Comparison of ENCODE assay signal across 8 mouse cellular contexts in the genomic region with DNA sequence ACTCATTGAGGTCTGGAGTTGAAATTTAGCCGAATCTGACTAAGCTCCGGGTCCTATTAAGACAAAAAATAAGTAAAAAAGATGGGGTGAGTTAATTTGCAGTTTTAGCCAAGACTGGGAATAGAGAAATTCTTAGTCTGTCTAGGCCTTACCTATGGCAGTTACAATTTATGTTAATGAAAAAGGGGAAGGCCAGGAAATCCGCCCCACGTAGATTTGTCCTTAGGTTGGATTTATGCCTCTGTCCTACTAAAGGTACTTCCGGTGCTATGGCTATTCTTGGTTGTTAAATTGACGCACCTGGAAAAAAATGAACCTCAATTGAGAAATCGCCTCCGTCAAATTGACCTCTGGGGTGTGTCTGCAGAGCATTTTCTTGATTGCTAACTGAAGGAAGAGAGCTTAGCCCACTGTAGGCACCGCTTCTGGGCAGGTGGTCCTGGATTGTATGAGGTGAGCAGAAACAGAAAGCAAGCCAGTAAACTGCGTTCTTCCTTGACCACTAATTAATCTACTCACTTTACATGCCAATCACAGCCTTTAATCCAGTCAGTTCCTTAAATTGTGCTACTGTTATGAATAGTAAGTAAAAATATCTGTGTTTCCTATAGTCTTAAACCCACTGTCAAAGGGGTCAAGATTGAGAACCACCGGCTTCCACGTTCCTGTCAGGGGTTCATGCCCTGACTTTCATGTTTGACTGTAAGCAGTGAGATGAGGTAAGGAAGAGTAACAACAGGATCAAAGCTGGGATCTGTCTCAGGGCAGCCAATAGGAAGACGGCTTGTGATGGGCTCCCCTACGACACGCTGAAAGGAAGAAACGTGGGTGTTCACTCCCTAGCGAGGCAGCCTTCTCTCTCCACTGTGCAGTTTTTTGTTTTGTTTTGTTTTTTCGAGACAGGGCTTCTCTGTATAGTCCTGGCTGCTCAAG. TPM values are rescaled to one million over a fixed set of nuclear protein-coding genes. Genes with fewer than 3 reads are reported as not detected.
DNase-seq lines count a peak whose midpoint lies in the region; ATAC-seq and TF ChIP-seq lines count a peak whose summit lies in the region.

No protein-coding gene starts in this region.

- H3K4me1 ChIP-seq in heart, embryonic 16.5 days (ENCODE audit: control insufficient read depth, insufficient read depth, low read length) = peaks cover 14% of the 10 kb centered on the region
- peaks cover 4% of the 10 kb centered on the region; the same call in 1 of the 2 replicates for H3K4me1 ChIP-seq in lung, postnatal 0 days (ENCODE audit: insufficient read depth, low read depth, low read length)

- peak overlapping the region; percentile 82 for H3K27ac ChIP-seq in heart, embryonic 16.5 days (ENCODE audit: low read length)
- H3K27ac ChIP-seq in lung, postnatal 0 days (ENCODE audit: low read length) = peak overlapping the region; percentile 69; the same call in 1 of the 2 replicates

- 64% methylated on average over 18 of the region's 18 CpGs for WGBS in heart, embryonic 16.5 days
- WGBS in lung, postnatal 0 days = 64% methylated on average over 18 of the region's 18 CpGs

- no peak for TF ChIP-seq EP300 in lung, postnatal 0 days (IDR thresholded peaks at IDR 0.05)

- H3K36me3 ChIP-seq in heart, embryonic 16.5 days (ENCODE audit: control insufficient read depth, insufficient read depth) = 0 out of 2 replicates have a peak, but pooled peaks cover 4% of the 10 kb centered on the region
- no peaks in the 10 kb centered on the region for H3K36me3 ChIP-seq in lung, postnatal 0 days (ENCODE audit: insufficient read depth, low read length)

- peak overlapping the region; percentile 88 for H3K9ac ChIP-seq in heart, embryonic 16.5 days (ENCODE audit: low read length)
- H3K9ac ChIP-seq in lung, postnatal 0 days (replicated peaks; ENCODE audit: low read depth) = no peak overlapping the region

- no peak for ATAC-seq in heart, embryonic 16.5 days (replicated peaks; ENCODE audit: extremely low read depth, insufficient read depth, low FRiP score)
- no peak for ATAC-seq in lung, postnatal 0 days

- intact Hi-C loops in left cerebral cortex, postnatal 4 days (cut with DNase I) = no loop called here

- no peak for TF ChIP-seq CTCF in lung, postnatal 0 days (IDR thresholded peaks at IDR 0.05)

- H3K27me3 ChIP-seq in heart, embryonic 16.5 days (ENCODE audit: control insufficient read depth, insufficient read depth, low read length) = no peaks in the 10 kb centered on the region
- H3K27me3 ChIP-seq in lung, postnatal 0 days (replicated peaks; ENCODE audit: insufficient read depth, low read length) = no peaks in the 10 kb centered on the region

- H3K4me2 ChIP-seq in heart, embryonic 16.5 days (ENCODE audit: low read depth, low read length) = peak overlapping the region; percentile 58
- H3K4me2 ChIP-seq in lung, postnatal 0 days (replicated peaks; ENCODE audit: low read depth, low read length) = peak overlapping the region; percentile 85

- no peaks in the 10 kb centered on the region for H3K9me3 ChIP-seq in heart, embryonic 16.5 days (replicated peaks; ENCODE audit: control insufficient read depth, low read length)
- H3K9me3 ChIP-seq in lung, postnatal 0 days (ENCODE audit: low read length) = no peaks in the 10 kb centered on the region

- DNase-seq in CD4-positive, CD25-positive, alpha-beta regulatory T cell, adult 2 months (ENCODE audit: low read depth, low spot score) = peak; percentile 81
- peak; percentile 11 for DNase-seq in ES-CJ7 (ENCODE audit: low read depth, low spot score)
- peak; percentile 15 for DNase-seq in lung, postnatal 0 days (ENCODE audit: low spot score)
- DNase-seq in thymus, postnatal 4 days = peak; percentile 39
- no peak for DNase-seq in spleen, postnatal 10 days (ENCODE audit: low spot score in 2 of 2)
- no peak for DNase-seq in left cerebral cortex, postnatal 4 days
- DNase-seq in urinary bladder, postnatal 25 days (ENCODE audit: low spot score) = no peak

- peak overlapping the region; percentile 80 for H3K4me3 ChIP-seq in heart, embryonic 16.5 days (ENCODE audit: low read length)
- peak overlapping the region; percentile 69 for H3K4me3 ChIP-seq in lung, postnatal 0 days (ENCODE audit: low read depth, low read length)

RNA-seq across cellular contexts. Expression of a gene that starts 0.8 kb away (rescaled TPM):
- 8.4 and 10.8 TPM in 2 replicates for polyA plus RNA-seq in heart, embryonic 16.5 days (2015; fragmentation: Nextera tagmentation; extraction: Ambion mirVana)
- polyA plus RNA-seq in lung, postnatal 0 days (2015; fragmentation: Nextera tagmentation; extraction: Ambion mirVana) = 10.6 and 13.1 TPM in 2 replicates
- total RNA-seq in left cerebral cortex, postnatal 4 days (2021) = 1 to 10 TPM; 2.2 to 2.3 TPM

RNA-seq across cellular contexts. Expression of a gene that starts 1.0 kb away (rescaled TPM):
- polyA plus RNA-seq in heart, embryonic 16.5 days (2015; fragmentation: Nextera tagmentation; extraction: Ambion mirVana) = 6.8 and 7.2 TPM in 2 replicates
- 3.2 and 3.6 TPM in 2 replicates for polyA plus RNA-seq in lung, postnatal 0 days (2015; fragmentation: Nextera tagmentation; extraction: Ambion mirVana)
- total RNA-seq in left cerebral cortex, postnatal 4 days (2021) = 10 to 100 TPM in 1 of 2 experiments, 1 to 10 TPM in 1; 8.4 to 10.1 TPM

Comparison
In these comparisons a context has a peak if more than half of its experiments do, and no peak if none do; other contexts are left out.
1. DNase-seq: peak in CD4-positive, CD25-positive, alpha-beta regulatory T cell, adult 2 months (single experiment), ES-CJ7 (single experiment), lung, postnatal 0 days (single experiment) and thymus, postnatal 4 days (single experiment); none in spleen, postnatal 10 days (0 of 2), left cerebral cortex, postnatal 4 days (single experiment) and urinary bladder, postnatal 25 days (single experiment).